Mouse (Mus musculus) liver, adult 2 months (tissue): ENCODE data around the gene Ccdc173.

Experiments
- CTCF ChIP-seq: fragments of 200-500 bp; IDR thresholded peaks from 2 replicates; pipeline ENCODE4 v1.5.1; 2011; ENCODE audit warnings: low read depth, low read length, control low read depth
- POLR2A ChIP-seq: fragments of 200-500 bp; IDR thresholded peaks from 2 replicates; pipeline ENCODE4 v1.6.1; 2011; ENCODE audit warnings: low read length, control low read depth; ENCODE audit not compliant: insufficient read depth; ENCODE audit errors: extremely low read depth

- TF ChIP-seq CTCF (no peak), POLR2A (no peak)
These were observed 40.7 kb upstream of the Ccdc173 start for GRCm38 (mm10) chr2:69830116-69830515.
